Mouse (Mus musculus) heart, adult 2 months (tissue): ENCODE data around the gene Tmem82.

Source experiments
- CTCF ChIP-seq: fragments of 200-600 bp; IDR thresholded peaks from 2 replicates; pipeline ENCODE4 v1.8.1; 2022; ENCODE audit warnings: antibody characterized with exemption, mild to moderate bottlenecking, moderate library complexity
- EP300 ChIP-seq: fragments of 200-500 bp; IDR thresholded peaks from 2 replicates; pipeline ENCODE4 v1.6.1; 2011; ENCODE audit warnings: low read depth, low read length, control low read depth; ENCODE audit not compliant: insufficient read depth
- POLR2A ChIP-seq: fragments of 200-500 bp; IDR thresholded peaks from 2 replicates; pipeline ENCODE4 v1.6.1; 2011; ENCODE audit warnings: mild to moderate bottlenecking, low read depth, low read length, control low read depth; ENCODE audit not compliant: insufficient read depth

GRCm38 (mm10) chr4:141630021-141630420, 11.6 kb upstream of the Tmem82 start:
- TF ChIP-seq CTCF = no peak
- no peak for TF ChIP-seq POLR2A
- TF ChIP-seq EP300 = no peak
